Mouse (Mus musculus) stomach, embryonic 14.5 days (tissue): ENCODE measurements around the gene Myo1b. TPM values are rescaled to one million over a fixed set of nuclear protein-coding genes. Genes with fewer than 3 reads are reported as not detected.
"Not testable (repeated sequence)": the region's sequence is repeated elsewhere in the genome, so short reads cannot be mapped to it uniquely, and the experiment has no call there.

Experiments
- ATAC-seq: fragments of 200-750 bp; cut with Nextera tagmentation; 2 replicates; pipeline ENCODE4 v1.8.0; 2017; ENCODE audit warnings: low read depth, moderate TSS enrichment; ENCODE audit not compliant: insufficient number of reproducible peaks, insufficient read depth, low FRiP score
- H3K27ac ChIP-seq: fragments of 300-500 bp; sonication (generic); 2 replicates; pipeline ENCODE4 v1.5.1; 2014; ENCODE audit warnings: mild to moderate bottlenecking, low read length, moderate library complexity, mixed read lengths
- H3K27me3 ChIP-seq: fragments of 300-500 bp; sonication (generic); 2 replicates; pipeline ENCODE4 v1.6.1; 2014; ENCODE audit warnings: low read length, control low read depth, mixed read lengths; ENCODE audit not compliant: control insufficient read depth, insufficient read depth
- H3K36me3 ChIP-seq: fragments of 300-500 bp; sonication (generic); 2 replicates; pipeline ENCODE4 v1.6.1; 2014; ENCODE audit warnings: mild to moderate bottlenecking, control low read depth, low read length, moderate library complexity, mixed read lengths; ENCODE audit not compliant: control insufficient read depth, insufficient read depth
- H3K4me1 ChIP-seq: fragments of 300-500 bp; sonication (generic); 2 replicates; pipeline ENCODE4 v1.6.1; 2014; ENCODE audit warnings: low read length, control low read depth, mixed read lengths; ENCODE audit not compliant: control insufficient read depth, insufficient read depth
- H3K4me2 ChIP-seq: fragments of 300-500 bp; sonication (generic); replicated peaks from 2 replicates; pipeline ENCODE4 v1.6.1; 2014; ENCODE audit warnings: low read depth, low read length, control low read depth
- H3K4me3 ChIP-seq: fragments of 300-500 bp; sonication (generic); 2 replicates; pipeline ENCODE4 v1.5.1; 2014; ENCODE audit warnings: low read depth, low read length, control low read depth
- H3K9ac ChIP-seq: fragments of 300-500 bp; sonication (generic); replicated peaks from 2 replicates; pipeline ENCODE4 v1.6.1; 2014; ENCODE audit warnings: low read depth, mild to moderate bottlenecking, control low read depth, low read length, moderate library complexity, mixed read lengths
- H3K9me3 ChIP-seq: fragments of 300-500 bp; sonication (generic); 2 replicates; pipeline ENCODE4 v1.6.1; 2016; ENCODE audit warnings: low read depth, low read length, control low read depth; ENCODE audit not compliant: control insufficient read depth
- WGBS: fragments of 180-500 bp; shearing (Covaris S2); extraction: QIAGEN DNeasy Blood & Tissue Kit; methylation state at CpG from one replicate; pipeline ENCODE4 v1.1.7; 2014; 5-methylcytosine and 5-hydroxymethylcytosine counted together
- polyA plus RNA-seq: library from polyadenylated mRNA; unstranded; fragments of >200 nt; fragmentation: Nextera tagmentation; extraction: Ambion mirVana; gene quantifications from 2 replicates; pipeline ENCODE4 v1.2.1, GENCODE M21; 2014

The Myo1b gene
- polyA plus RNA-seq, 1 experiment from 2014 or later = 108 TPM

DNA sequence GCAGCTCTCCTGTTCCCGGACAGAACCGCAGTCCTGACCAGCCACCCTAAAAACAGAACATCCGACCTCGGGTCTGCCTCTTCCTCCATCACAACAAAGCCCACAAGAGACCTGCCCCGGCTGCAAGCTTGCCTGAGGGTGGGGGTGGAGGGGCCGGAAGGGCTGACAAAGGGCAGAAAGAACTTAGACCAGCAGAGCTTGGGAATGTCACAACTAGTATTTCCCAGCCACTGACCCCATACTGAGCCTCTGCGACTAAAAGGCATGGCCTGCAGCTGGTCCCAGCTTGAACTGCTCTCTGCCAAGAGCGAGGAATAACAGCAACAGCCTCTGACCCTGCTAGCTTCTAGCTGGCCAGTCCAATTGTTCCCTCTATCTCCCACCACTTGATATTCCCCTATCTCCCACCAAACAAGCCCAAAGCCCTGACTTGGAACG lies 36.5 kb downstream of the Myo1b start:
- Histone ChIP-seq H3K36me3 (peaks cover 6% of the 10 kb centered on the region; the same call in 1 of the 2 replicates), H3K4me2 (no peak overlapping the region), H3K4me1 (peaks cover 12% of the 10 kb centered on the region; the same call in 1 of the 2 replicates), H3K27me3 (no peaks in the 10 kb centered on the region), H3K27ac (no peak overlapping the region), H3K9ac (no peak overlapping the region), H3K4me3 (no peak overlapping the region), H3K9me3 (no peaks in the 10 kb centered on the region)
- 40% methylated on average over 9 of the region's 9 CpGs for WGBS
- ATAC-seq = no peak

DNA sequence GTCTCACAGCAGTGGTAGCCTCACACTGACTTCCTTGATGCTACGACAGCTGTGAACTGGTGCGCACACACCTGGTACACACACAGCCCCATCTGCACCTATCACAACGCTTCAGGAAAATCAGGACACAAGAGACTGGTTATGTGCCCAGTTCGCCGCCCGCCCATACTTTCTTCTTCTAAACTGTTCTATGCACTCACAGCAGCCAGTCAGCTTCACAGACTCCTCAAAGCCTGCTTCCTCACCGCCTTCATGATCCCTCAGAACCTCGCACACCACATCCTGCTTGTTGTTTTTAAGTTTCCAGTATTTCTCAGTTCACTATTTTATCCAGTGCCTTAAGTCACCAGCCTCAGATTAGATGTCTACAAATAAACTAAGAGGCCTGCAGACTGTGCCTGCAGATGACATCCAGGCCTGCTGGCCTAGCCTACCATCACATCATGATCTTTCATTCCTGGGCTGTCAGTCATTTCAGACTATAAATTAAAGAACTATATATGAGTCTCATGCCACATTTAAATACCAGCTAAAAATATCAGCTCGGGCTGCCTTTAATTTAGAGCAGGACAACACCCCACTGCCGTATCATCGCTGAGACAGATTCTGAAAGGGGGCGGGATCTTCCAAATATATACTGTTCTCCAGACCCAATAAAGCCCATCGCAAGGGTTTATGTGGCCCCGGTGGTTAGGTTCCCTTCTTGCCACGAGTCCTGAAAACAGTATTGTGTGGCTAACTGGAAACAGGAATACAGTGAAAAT lies 40.2 kb downstream of the Myo1b start:
- Histone ChIP-seq H3K4me2 (no peak overlapping the region), H3K9ac (no peak overlapping the region), H3K9me3 (no peaks in the 10 kb centered on the region), H3K4me3 (no peak overlapping the region), H3K27me3 (no peaks in the 10 kb centered on the region), H3K27ac (no peak overlapping the region), H3K4me1 (peaks cover 16% of the 10 kb centered on the region; the same call in 1 of the 2 replicates), H3K36me3 (no peaks in the 10 kb centered on the region)
- 89% methylated on average over 15 of the region's 15 CpGs for WGBS
- ATAC-seq = no peak

DNA sequence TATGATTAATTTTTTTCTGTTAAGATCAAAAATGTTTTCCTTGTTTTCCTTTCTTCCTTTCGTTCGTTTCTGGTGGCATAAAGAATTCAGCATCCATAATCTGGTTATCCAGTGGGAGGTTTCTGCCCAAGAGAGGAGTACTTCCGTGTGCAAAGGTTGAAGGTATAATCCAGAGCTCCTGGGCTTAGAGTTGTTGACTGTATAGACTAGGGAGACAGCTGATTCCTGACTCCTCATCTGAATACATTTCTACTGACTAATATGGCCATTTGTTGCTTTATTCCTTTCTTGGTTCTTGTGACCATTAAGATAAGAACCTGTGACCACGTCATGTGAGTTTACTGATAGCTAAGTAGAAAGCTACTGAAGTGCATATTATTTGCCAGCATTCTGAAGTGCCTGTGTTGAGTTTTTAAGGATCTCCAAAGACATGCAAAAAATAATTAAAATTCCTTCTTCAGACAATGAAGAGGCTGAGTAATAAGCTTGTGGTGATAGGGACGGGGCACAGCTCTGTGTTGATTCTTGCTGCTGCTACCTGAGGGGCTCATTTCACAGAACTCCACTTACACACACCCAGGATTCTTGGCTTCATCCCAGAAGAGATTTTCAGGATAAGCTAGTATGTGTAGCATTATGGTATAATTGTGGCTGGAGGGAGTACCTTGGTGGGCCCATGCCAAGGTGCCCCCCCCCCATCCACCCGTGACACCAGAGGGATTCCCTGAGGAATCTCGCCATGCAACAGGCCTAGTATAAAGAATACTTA lies 43.2 kb downstream of the Myo1b start:
- Histone ChIP-seq H3K4me1 (0 out of 2 replicates have a peak, but pooled peaks cover 4% of the 10 kb centered on the region), H3K9ac (no peak overlapping the region), H3K4me2 (no peak overlapping the region), H3K27me3 (no peaks in the 10 kb centered on the region), H3K36me3 (no peaks in the 10 kb centered on the region), H3K9me3 (no peaks in the 10 kb centered on the region), H3K4me3 (no peak overlapping the region), H3K27ac (no peak overlapping the region)
- no peak for ATAC-seq
- WGBS = 73% methylated on average over 7 of the region's 7 CpGs

DNA sequence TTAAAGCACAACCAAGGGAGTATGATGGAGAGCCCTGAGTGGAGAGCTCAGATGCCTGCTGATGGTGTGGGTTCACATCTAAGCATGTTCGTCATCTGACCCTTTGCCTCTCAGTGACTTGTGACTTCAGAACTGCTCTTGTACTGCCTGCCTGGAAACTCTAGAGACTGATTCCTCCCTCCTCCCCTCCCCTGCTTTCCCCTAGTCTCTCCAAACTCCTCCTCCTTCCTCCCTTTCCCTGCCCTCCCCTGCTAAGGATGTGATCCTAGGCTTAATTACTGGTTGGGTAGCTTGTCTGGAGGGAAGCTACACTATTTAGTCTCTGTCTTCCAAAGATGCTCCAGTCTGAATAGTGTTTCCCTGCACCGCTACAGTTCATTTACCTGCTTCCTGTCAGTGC lies 44.6 kb downstream of the Myo1b start:
- not testable (repeated sequence) for H3K9me3 ChIP-seq, H3K27me3 ChIP-seq, H3K9ac ChIP-seq, H3K4me1 ChIP-seq, H3K4me3 ChIP-seq, H3K4me2 ChIP-seq, H3K36me3 ChIP-seq, H3K27ac ChIP-seq
- peak; percentile 28; the same call in 1 of the 2 replicates for ATAC-seq
- 71% methylated on average over 2 of the region's 2 CpGs for WGBS

DNA sequence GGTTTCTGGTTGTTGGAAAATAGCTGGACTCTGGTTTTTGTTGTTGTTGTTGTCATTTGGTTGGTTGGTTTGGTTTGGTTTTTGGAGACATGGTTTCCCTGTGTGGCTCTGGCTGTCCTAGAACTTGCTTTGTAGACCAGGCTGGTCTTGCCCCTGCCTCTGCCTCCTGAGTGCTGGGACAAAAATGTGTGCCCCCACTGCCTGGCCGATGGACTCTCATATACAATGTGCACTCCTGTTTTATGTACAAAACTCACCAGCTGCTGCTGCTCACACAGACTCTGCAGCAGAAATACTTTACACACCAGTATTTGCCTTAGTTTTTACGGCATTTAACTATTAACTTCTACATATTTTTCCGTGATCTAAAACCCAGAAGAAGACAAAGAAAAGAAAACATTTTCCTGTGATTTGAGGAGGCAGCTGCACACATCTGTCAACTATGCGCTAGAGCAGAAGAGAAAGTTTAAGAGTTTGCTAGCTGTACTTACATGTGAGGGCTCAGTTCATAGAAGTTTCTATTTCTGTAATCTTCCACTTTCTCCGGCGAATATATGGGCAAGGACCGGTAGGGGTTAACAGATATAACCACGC lies 52.9 kb downstream of the Myo1b start:
- WGBS = 66% methylated on average over 8 of the region's 8 CpGs
- Histone ChIP-seq H3K27ac (peak overlapping the region; percentile 55), H3K4me1 (peaks cover 2% of the 10 kb centered on the region; the same call in 1 of the 2 replicates), H3K4me3 (no peak overlapping the region), H3K9me3 (no peaks in the 10 kb centered on the region), H3K27me3 (no peaks in the 10 kb centered on the region), H3K9ac (no peak overlapping the region), H3K36me3 (peaks cover 4% of the 10 kb centered on the region; the same call in 1 of the 2 replicates), H3K4me2 (no peak overlapping the region)
- ATAC-seq = no peak

DNA sequence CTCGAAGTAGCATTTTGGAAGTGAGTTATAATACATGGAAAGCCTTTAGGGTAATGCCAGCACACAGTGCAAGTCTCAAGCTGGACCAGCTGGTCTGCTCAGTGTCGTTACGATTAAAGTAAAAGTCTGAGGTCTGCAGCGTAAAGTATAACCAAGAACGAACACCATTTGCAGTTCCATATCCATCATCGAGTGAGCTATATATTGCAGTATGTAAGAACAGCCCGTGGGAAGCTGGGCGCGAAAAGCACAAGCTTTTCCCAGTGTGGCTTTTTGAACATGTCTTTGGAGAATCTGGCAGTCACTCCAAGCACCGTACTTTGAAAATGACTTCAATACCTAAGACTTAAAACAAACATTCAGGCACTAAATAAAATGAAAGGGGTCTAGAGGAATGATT lies 55.0 kb downstream of the Myo1b start:
- ATAC-seq = no peak
- WGBS = 83% methylated on average over 10 of the region's 10 CpGs
- H3K27ac ChIP-seq = no peak overlapping the region

DNA sequence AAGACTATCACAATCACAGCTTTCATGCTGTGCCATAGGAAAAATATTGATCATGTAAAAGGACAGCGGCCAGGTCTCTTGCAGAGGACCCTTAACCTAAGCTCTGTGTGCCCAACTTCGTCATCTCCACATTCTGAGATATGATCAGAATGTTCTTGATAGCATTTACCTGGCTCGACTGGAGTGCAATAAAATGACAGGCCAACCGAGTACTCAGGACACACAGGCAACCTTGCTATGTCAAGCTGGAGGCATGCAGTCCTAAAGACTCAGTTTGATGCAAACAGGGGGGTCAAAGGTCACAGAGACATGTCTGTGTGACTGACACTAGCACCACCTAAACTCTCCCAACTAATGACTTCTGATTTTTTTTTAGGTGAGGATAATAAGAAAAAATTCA lies 58.9 kb downstream of the Myo1b start:
- H3K4me3 ChIP-seq = no peak overlapping the region
- no peaks in the 10 kb centered on the region for H3K27me3 ChIP-seq
- no peak overlapping the region; the same call in 1 of the 2 replicates for H3K27ac ChIP-seq
- WGBS = 56% methylated on average over 4 of the region's 4 CpGs
- peaks cover 4% of the 10 kb centered on the region; the same call in 1 of the 2 replicates for H3K36me3 ChIP-seq
- H3K4me2 ChIP-seq = no peak overlapping the region
- no peaks in the 10 kb centered on the region for H3K9me3 ChIP-seq
- H3K9ac ChIP-seq = no peak overlapping the region
- H3K4me1 ChIP-seq = peaks cover 7% of the 10 kb centered on the region; the same call in 1 of the 2 replicates
- ATAC-seq = no peak

More for the DNA sequence above, 55.0 kb downstream of the Myo1b start:
- H3K4me2 ChIP-seq = no peak overlapping the region
- H3K27me3 ChIP-seq = no peaks in the 10 kb centered on the region
- H3K9ac ChIP-seq = no peak overlapping the region
- peaks cover 8% of the 10 kb centered on the region; the same call in 1 of the 2 replicates for H3K4me1 ChIP-seq
- no peak overlapping the region for H3K4me3 ChIP-seq
- H3K9me3 ChIP-seq = no peaks in the 10 kb centered on the region
- peaks cover 4% of the 10 kb centered on the region; the same call in 1 of the 2 replicates for H3K36me3 ChIP-seq

DNA sequence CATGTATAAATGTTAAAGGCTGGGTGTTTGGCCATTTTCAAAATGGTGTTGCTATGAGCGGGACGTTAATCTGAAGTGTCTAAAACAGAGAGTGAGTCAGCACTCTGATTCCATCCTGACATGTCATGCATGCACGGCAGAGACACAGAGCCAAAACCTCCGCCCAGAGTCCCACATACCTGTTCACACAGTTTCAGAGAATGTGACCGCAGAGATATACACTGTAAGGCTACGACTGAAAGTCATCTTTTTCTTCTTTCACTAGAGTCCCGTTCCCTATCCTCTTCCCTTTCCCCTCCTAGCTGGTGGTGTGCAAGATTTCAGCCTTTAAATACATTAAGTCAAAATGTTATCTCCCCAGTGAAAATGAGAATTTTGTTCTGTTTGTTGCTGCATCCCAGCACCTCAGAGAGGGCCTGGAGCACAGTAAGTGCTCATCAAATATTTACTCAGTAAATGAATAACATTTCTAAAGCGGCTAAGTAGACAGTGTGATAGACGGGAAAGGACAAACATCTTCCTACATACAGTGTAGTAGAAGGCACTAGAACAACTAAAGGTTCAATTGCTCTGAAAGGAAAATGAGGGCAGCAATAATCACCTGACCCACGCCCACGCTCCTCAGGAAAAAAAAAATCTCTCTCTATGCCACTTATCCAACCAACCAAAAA lies 59.5 kb downstream of the Myo1b start:
- no peak overlapping the region for H3K4me3 ChIP-seq
- no peak overlapping the region for H3K4me2 ChIP-seq
- ATAC-seq = no peak; the same call in 1 of the 2 replicates
- H3K27ac ChIP-seq = no peak overlapping the region; the same call in 1 of the 2 replicates
- peaks cover 4% of the 10 kb centered on the region; the same call in 1 of the 2 replicates for H3K36me3 ChIP-seq
- H3K9me3 ChIP-seq = no peaks in the 10 kb centered on the region
- no peaks in the 10 kb centered on the region for H3K27me3 ChIP-seq
- 67% methylated on average over 11 of the region's 11 CpGs for WGBS
- no peak overlapping the region for H3K9ac ChIP-seq
- H3K4me1 ChIP-seq = peaks cover 7% of the 10 kb centered on the region; the same call in 1 of the 2 replicates
